Mouse (Mus musculus): ENCODE measurements around the gene Rps15a.

The Rps15a gene

DNA sequence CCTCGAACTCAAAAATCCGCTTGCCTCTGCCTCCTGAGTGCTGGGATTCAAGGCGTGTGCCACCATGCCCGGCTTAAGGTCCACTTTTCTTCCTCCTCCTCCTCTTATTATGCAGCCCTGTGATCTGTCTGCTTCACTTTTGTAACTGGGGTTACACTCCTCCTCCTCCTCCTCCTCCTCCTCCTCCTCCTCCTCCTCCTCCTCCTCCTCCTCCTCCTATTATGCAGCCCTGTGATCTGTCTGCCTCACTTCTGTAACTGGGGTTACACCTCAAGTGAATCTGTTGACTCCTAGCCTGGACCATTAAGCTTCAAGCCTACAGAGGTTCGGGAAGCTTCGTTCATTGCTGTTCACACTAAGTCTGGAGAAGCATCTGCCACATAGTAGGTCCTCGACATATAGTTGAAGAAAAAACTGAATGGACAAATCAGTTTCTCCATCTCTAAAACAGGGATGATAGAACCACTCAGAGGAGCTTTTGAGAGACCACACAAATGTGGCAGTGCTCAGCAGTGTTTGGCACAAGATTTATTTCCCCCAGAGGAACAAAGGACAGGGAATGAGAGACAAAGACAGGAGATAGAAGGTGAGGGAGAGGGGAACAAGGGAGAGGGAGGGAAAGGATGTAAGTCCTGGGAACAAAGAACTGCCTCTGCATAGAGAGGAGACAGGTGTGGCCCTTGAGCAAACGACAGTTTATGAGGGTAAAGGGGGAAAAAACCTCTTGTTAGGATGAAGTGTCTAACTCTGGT is 975 bp upstream of the Rps15a start:
- in situ Hi-C loops (cut with MseI, MboI) = no loop called here

DNA sequence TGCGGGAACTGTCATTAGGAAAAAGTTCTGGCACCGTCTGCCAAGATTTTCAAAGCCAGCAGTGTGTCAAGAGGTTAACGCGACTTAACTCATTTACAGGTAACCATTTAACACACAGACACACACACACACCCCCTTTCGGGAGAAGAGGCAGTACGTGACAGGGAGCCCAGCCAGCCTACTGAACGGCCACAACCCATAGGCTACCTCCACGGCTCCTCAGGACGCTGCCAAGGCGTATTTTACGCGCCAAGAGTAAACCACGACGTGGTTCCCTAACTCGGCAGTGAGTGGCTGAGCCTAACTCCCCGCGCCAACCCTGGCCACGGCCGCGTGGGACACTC is 483 bp downstream of the Rps15a start:
- in situ Hi-C loops (cut with MseI, MboI) = no loop called here

GRCm38 (mm10) chr7:118113541-118114297 is 2.3 kb downstream of the Rps15a start:
- in situ Hi-C loops (cut with MseI, MboI) = no loop called here

DNA sequence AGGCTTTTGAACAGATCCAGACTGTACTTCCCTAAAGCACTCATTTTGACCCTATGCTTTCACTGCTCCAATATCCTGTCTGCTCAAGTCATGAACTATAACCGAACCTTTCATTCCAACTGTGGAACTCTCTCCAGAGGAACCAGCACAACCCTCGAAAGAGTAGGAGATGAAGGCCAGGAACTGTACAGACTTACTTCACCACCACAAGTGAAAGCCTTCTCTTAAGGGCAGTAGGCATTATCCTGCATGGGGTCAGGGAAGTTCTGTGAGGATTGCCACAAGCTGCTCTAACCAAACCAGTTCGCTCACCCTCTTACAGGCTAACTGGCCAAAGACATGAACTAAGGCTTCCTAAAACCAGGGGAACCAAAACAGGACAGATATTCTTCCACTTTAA is 4.9 kb downstream of the Rps15a start:
- in situ Hi-C loops (cut with MseI, MboI) = no loop called here

GRCm38 (mm10) chr7:118107671-118108070 is 8.3 kb downstream of the Rps15a start:
- in situ Hi-C loops (cut with MseI, MboI) = no loop called here

GRCm38 (mm10) chr7:118104458-118105052 is 11.4 kb downstream of the Rps15a start:
- in situ Hi-C loops (cut with MseI, MboI) = no loop called here

DNA sequence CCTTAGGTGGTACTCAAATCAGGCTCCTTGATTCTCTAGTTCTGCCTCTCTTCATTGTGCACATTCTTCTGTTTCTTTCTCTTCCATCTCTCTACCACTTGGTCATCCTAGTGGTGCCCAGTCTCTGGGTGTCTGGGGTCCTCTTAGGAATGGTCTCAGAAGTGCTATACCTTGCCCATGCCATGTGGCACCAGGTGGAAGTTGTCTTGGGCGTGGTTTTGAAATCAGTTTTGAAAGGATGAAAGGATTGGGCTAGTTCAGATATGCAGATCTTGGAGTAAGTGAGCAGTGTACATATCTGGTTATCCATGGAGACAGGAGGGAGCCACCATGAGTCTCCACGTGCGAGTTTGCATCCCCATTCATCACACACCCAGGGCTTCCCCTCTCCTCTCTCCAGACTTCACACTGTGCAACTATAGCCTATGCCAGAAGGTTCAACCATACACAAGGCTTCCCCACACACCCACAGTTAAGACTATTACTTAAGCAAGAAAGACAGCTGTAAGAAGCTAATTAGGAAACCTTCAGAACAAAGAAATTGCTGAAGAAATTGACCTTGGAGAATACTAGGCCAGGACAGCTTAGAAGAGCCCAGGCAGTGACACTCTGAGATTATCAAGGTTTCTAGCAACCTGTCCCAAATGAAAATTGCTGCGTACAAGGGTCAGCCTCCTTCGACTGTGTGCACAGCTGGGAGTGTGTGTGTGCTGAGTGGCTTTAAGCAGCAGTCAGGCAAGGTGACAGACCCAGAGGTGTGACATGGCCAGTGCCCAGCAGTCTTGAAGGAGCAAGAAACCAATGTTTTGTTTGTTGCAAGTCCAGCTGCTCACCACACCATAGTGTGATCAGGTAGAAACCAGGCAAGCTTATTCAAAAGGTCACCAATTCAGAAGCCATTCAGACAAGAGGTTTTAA is 12.3 kb downstream of the Rps15a start:
- in situ Hi-C loops (cut with MseI, MboI) = no loop called here

DNA sequence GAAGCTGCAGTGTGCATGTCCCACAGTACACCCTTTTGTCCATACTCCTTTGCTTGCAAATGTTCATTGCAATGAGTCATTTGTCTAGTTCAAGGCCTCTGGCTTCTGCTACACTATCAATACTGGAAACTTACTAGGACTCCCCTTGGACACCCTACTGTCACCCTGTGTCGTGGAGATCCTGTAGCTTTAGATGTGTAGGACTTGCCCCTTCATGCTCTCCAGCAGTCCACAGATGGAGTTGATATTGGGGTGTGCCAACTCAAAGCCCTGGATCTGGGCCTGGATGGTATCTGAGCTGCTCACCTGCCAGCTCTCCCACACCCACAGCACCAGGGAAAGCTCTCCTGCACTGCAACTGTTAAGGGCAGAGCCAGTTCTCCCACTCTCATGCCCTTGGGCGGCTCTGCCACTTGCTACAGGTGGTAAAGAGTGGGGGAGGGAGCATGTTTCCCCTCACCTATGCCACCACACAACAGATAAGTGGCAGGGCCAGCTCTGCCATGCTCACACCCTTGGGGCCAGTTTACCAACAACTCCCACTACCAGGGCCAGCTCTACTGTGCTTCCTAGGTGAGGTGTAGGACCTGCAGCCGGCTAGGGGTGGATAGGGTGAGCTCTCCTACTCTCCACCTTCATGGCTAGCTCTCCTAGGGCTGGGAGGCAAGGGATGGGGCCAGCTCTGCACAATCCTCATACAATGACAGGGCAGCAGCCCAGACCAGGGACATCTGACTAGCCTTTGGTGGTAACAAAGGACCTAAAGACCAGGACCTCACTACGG is 13.1 kb downstream of the Rps15a start:
- in situ Hi-C loops (cut with MseI, MboI) = no loop called here

DNA sequence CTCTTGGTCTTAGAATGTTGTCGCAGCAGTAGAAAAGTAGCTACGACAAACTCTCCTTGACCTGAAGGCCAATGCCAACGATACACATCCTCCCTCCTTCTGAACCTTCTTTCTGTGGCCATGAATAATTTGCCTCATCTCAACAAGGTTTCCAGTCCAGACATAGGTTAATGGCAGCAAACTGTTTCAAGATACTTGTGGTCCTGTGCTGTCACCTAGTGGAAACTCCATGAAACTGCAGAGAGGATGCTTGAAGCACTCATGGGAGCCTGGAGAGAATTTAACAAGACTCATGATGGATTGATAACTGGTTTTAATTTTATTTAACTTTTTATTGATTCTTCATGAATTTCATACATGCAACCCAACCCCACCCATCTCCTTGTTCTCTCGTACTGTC is 13.8 kb downstream of the Rps15a start:
- in situ Hi-C loops (cut with MseI, MboI) = no loop called here

DNA sequence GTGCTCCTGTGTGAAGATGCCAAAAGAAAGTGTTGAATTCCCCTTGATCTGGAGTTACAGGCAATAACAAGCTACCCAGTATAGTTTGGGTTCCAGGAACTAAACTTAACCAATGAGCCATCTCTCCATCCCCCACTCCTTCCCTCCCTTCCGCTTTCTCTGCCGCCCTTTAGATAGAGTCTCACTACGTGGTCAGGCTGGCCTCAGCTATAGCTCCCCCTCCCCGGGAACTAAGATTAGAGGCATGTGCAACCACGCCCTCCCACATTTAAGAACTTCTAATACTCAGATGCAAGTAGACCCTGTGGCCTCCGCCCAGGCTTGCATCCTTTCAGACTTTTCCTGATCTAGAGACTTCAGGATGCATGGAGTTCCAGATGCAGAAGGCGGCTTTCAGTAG is 18.4 kb downstream of the Rps15a start:
- in situ Hi-C loops (cut with MseI, MboI) = no loop called here

- in situ Hi-C loops (cut with MseI, MboI) = no loop called here
Observed at GRCm38 (mm10) chr7:118079987-118080386, 36.0 kb downstream of the Rps15a start.

DNA sequence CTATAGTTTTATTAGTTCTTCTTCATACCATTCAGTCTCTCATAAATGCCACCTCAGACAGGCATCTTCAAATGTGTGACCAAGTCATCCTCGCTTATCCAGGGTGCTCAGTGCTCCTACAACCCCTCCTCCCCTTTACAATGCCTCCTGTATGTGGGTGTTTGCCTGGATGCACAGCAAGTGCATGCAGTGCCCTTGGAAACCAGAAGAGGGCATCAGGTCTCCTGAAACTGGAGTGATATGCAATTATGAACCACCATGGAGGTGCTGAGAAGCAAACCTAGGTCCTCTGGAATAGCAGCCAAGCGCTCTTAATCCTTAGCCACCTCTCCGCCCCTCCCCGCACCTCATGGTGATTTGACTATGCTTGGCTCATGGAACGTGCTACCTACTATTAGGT is 36.9 kb downstream of the Rps15a start:
- in situ Hi-C loops (cut with MseI, MboI) = no loop called here

- in situ Hi-C loops (cut with MseI, MboI) = loop anchor here in 1 of 2 experiments (25.0 kb wide), 1 partner anchor 680 kb away; the partner anchor contains the start of gene Xylt1
Observed at GRCm38 (mm10) chr7:118067261-118067660, 48.7 kb downstream of the Rps15a start.

- in situ Hi-C loops (cut with MseI, MboI) = loop anchor here in 1 of 2 experiments (25.0 kb wide), 1 partner anchor 669 kb away; the partner anchor contains the start of gene Xylt1
Observed at GRCm38 (mm10) chr7:118056300-118056699, 59.7 kb downstream of the Rps15a start.

Measured in mouse trophoblast stem cell (cell line).